Mouse (Mus musculus) small intestine, adult 10 weeks (tissue): Measurements from ENCODE around the gene Mdga1. TPM values are rescaled to one million over a fixed set of nuclear protein-coding genes. Genes with fewer than 3 reads are reported as not detected.

ENCODE experiments used
- polyA plus RNA-seq: library from polyadenylated mRNA; stranded (reverse); fragments of 350-450 nt; fragmentation: Illumina TruSeq; extraction: RNeasy Lipid Tissue Mini Kit (QIAGEN cat#74804); gene quantifications from one replicate; pipeline ENCODE4 v1.2.3, GENCODE M21; 2014; ENCODE audit warnings: low replicate concordance

Gene Mdga1
- polyA plus RNA-seq: not detected

GRCm38 (mm10) chr17:29970037-29970555, at the start of gene Mdga1:
Gene Mdga1 (minus strand): TSS chr17:29970087.

DNA sequence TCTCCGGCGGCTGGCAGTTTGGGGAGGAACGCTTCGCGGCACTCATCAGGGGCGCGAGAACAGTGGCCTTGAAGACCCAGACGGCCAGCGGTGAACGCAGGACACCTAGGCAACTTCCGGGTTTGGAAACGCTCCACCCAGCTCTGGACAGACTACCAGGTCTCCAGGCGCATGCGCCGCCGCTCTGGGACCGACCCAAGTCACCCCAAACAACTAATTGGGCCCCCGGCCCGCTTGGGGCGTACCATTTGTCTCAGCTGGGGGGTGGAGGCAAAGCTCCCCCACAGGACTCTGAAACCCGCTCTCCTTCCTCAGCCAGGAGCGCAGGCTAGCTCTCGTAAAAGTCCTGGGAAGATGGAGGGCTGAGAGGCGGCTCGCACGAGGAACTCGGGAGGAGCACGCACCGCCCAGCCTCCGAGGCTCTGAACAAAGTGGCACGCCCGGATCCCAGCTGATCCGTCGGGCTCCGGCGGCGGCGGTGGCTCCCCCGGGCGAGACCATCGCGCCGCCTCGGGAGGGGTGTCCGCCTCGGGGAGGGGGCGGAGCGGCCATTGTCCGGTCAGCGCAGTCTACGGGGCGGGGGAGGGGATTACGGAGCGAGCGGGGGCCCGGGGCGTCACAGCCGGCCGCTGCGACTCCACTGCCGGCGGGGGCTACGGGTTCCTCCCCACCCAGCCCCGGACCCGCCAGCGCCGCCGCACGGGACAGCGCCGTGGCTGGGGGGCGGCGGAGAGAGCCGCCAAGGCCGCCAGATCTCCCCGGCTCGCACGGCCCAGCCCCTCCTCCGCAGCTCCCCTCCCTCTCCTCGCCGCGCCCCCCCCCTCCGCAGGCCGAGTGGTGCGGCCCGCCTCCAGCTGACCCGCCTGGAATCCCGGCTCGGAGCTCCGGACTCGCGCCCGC, 34.6 kb upstream of the Mdga1 start, which contains the start of gene Zfand3:
TSS of gene Zfand3 (plus strand) at position 531 of the 900 bp plus-strand sequence.

Other genes with a start within 250 kb of the Mdga1 start
- 50.5 TPM for gene Zfand3, start 34.6 kb upstream of the Mdga1 start, polyA plus RNA-seq